Comparison of ENCODE assay signal across 18 mouse cellular contexts in the genomic region with DNA sequence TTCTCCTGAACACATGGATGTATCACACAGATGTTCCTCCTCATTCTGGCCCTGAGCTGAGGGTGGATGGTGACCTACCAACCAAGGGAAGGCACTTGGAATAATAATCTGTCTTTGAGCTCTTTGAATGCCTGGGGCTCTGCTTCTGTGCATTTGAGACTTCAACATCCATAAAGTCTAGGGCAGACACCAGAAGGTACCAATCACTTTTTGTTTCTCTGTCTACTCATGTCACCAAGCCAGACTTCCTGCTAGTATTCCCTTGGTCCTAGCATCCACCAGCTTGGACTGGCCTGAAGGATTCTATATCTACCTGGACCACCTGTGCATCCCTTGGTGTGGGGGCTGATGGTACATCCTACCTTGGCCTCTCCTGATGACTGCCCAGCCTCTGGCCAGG.
"Had no signal": no experiment of that assay in that cellular context is flagged by ENCODE, and none has a peak within 500 bp of the region (broad histone marks: within the 10 kb centered on the region; RNA-seq: fewer than 3 reads in every experiment).

No protein-coding gene starts in this region.

- H3K27ac ChIP-seq: left cerebral cortex, adult 2 months; liver, embryonic 13.5 days; macrophage; midbrain, embryonic 12.5 days; midbrain, embryonic 15.5 days; neural tube, embryonic 12.5 days; neural tube, embryonic 15.5 days; stomach, embryonic 15.5 days had no signal

- DNase-seq: kidney, adult 8-10 months; layer of hippocampus, postnatal 36 days; liver, embryonic 13.5 days; lung, adult 2 months; lung, postnatal 14 days; right cerebral cortex, adult 18-20 months; right cerebral cortex, postnatal 14 days; right cerebral cortex, postnatal 4 days; thymus, adult 18-20 months; thymus, postnatal 36 days had no signal

- H3K27me3 ChIP-seq: liver, embryonic 13.5 days; midbrain, embryonic 12.5 days; midbrain, embryonic 15.5 days; neural tube, embryonic 12.5 days; neural tube, embryonic 15.5 days; stomach, embryonic 15.5 days had no signal

- H3K4me2 ChIP-seq: liver, embryonic 13.5 days; midbrain, embryonic 12.5 days; midbrain, embryonic 15.5 days; neural tube, embryonic 12.5 days; neural tube, embryonic 15.5 days; stomach, embryonic 15.5 days had no signal

- H3K4me1 ChIP-seq: liver, embryonic 13.5 days; midbrain, embryonic 15.5 days; neural tube, embryonic 12.5 days; stomach, embryonic 15.5 days had no signal

- H3K9ac ChIP-seq: liver, embryonic 13.5 days; midbrain, embryonic 12.5 days; midbrain, embryonic 15.5 days; neural tube, embryonic 12.5 days; neural tube, embryonic 15.5 days; stomach, embryonic 15.5 days had no signal

- H3K9me3 ChIP-seq: liver, embryonic 13.5 days; midbrain, embryonic 12.5 days; midbrain, embryonic 15.5 days; neural tube, embryonic 12.5 days; neural tube, embryonic 15.5 days; stomach, embryonic 15.5 days had no signal

- H3K4me3 ChIP-seq: left cerebral cortex, adult 2 months; liver, embryonic 13.5 days; midbrain, embryonic 12.5 days; midbrain, embryonic 15.5 days; neural tube, embryonic 12.5 days; neural tube, embryonic 15.5 days; stomach, embryonic 15.5 days had no signal

- ATAC-seq: intestine, postnatal 0 days; midbrain, embryonic 15.5 days had no signal

- H3K36me3 ChIP-seq: liver, embryonic 13.5 days; midbrain, embryonic 12.5 days; midbrain, embryonic 15.5 days; neural tube, embryonic 12.5 days; neural tube, embryonic 15.5 days; stomach, embryonic 15.5 days had no signal
